Mouse (Mus musculus): ENCODE results near the gene Ccdc34.

DNA sequence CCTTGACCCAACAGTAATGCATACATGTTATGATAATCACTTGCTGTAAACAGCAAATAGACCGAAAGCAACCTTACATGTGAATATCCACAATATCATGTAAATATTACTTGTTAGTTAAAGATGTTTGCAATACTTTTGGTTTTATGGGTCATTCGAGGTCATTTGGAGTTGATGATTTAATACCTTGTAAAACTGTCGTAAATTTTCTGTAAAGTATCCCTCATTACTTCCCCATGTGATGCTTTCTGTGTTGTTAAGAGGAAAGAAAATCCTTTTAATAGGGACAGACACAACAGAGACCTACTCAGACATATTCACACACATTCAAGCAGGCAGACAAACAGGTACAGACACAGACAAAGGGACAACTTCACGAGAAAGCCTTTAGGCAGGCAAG lies 150.1 kb downstream of the Ccdc34 start:
- no peak for TF ChIP-seq POLR2A (IDR thresholded peaks at IDR 0.05; ENCODE audit: insufficient read length, low read depth)
- TF ChIP-seq E2F4 (IDR thresholded peaks at IDR 0.05; ENCODE audit: insufficient read depth): no peak
- no peak for TF ChIP-seq MAX (IDR thresholded peaks at IDR 0.05; ENCODE audit: low read depth)
- no peak for TF ChIP-seq MYOG (IDR thresholded peaks at IDR 0.05; ENCODE audit: control insufficient read depth in 1 of 3, insufficient read depth in 1 of 3, insufficient read length in 2 of 3, low read depth in 2 of 3)
- peak; percentile 79 for TF ChIP-seq USF1 (IDR thresholded peaks at IDR 0.05; ENCODE audit: low read depth)
- no peak for TF ChIP-seq SRF (IDR thresholded peaks at IDR 0.05; ENCODE audit: control insufficient read depth, insufficient read length, low read depth)

All from myocyte (in vitro differentiated cells).